Mouse (Mus musculus): Measurements from ENCODE around the gene Nrsn2.

Gene Nrsn2

GRCm38 (mm10) chr2:152392786-152393185, 16.3 kb upstream of the Nrsn2 start:
- DNase-seq (ENCODE audit: low read depth, low spot score), result peak; percentile 50

DNA sequence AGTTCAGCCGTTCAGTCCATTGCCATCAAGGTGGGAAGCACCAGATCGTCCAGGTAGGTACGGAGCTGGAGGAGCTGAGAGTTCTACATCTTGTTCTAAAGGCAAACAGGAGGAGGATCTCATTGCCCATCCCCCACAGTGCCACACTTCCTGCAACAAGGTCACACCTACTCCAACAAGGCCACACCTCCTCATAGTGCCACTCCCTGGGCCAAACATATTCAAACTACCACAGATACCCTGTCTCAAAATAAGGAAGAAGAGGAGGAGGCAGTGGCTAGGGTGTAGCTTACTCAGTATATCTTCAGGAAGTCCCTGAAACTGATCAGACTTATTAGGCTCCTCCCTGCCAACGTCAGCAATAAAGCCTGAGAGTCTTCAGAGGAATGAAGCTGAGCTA, 7.8 kb upstream of the Nrsn2 start:
- no peak for DNase-seq (ENCODE audit: low read depth, low spot score)

DNA sequence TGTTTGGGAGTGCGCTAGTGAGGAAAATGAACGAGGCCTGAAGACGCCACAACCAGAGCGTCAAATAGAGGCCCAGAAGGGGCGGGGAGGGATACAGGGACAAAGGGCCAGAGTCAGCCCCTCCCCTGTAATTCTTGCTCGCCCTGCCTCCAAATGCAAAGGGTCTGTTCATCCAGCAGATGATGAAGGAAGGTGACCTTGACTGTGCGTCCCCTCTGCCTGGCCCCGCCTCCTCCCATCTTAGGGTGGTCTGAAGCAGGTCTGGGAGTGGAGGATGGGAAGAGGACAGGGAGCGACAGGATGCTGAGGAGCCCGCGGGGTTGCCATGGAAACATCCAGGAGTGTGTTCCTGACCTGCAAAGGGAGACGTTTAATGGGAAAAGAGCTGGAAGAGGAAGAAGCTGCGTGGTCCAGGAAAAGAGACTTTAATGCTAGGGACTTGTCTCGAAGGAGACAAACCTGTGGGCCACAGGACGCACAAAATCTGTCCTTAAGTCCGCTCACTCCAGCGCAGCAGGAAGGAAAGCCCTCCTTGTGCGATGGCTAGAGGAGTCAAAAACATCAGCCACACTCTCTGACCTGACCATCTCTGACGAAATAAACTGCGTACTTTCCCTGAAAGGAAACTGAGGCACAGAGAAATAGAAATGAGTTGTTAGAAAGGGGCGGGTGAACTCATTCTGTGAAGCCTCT, 640 bp downstream of the Nrsn2 start:
- no peak for DNase-seq (ENCODE audit: low read depth, low spot score)

- no peak for DNase-seq (ENCODE audit: low read depth, low spot score)
Measured at GRCm38 (mm10) chr2:152373547-152373946, 2.9 kb downstream of the Nrsn2 start.

DNA sequence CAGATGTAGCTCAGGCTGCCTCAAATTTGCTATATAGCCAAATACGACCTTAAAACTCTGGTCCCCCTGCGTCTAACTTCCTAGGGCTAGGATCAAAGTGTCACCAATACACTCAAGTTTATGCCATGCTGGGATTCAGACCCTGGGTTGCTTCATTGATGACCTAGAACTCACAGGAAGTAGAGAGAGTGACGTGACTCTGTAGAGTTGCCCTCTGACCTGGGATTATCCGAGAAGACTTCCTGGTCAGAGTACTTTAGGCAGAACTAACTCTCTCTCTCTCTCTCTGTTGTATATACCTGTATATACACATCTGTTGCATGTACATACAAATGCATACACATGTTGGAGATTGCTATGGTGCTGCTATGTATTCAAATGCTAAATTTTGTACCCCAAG, 3.8 kb downstream of the Nrsn2 start:
- no peak for DNase-seq (ENCODE audit: low read depth, low spot score)

- no peak for DNase-seq (ENCODE audit: low read depth, low spot score)
Measured at GRCm38 (mm10) chr2:152372104-152372503, 4.3 kb downstream of the Nrsn2 start.

- DNase-seq (ENCODE audit: low read depth, low spot score), result peak; percentile 74
Measured at GRCm38 (mm10) chr2:152368532-152369140, 7.8 kb downstream of the Nrsn2 start.

GRCm38 (mm10) chr2:152367917-152368316, 8.5 kb downstream of the Nrsn2 start:
- DNase-seq (ENCODE audit: low read depth, low spot score), result no peak

DNA sequence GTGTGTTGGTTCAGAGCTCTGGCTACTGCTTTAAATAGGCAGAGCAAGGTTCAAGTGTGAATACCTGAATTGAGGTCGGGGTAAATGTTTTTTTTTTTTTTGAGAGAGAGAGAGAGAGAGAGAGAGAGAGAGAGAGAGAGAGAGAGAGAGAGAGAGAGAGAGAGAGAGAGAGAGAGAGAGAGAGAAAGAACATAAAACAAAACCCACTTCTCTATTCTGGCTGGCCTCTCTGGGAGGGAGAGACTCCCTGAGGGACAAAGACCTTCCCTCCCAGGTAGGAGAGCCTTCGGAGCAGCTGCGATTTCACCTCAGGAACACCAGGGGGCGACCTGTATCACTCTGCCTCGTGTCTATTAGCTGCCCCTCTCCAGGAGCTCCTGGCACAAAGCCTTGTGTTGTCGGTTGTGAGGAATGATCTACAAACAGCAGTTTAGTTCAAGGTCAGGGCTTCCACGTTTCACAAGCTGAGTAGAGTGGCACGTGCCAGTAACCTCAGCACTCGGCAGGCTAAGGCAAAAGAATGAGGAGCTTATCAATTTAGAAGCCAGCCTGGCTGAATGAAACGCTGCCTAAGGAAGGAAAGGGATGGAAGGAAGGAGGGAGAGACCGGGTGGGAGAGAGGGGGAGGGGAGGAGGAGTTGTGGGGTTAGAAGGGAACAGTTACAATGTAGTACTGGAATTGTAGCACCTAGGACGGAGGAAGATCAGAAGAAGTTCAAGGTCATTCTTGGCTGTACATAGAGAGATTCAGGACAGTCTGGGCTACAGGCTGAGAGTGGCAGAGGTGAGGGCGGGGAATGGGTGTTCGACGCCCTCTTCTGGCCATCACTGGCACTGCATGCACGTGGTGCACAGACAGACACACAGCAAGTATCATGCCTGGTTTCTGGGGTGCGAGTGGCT, 12.9 kb downstream of the Nrsn2 start:
- DNase-seq (ENCODE audit: low read depth, low spot score), result peak; percentile 82

GRCm38 (mm10) chr2:152361193-152361592, 15.2 kb downstream of the Nrsn2 start:
- no peak for DNase-seq (ENCODE audit: low read depth, low spot score)

- DNase-seq (ENCODE audit: low read depth, low spot score), result no peak
Measured at GRCm38 (mm10) chr2:152360271-152360775, 16.1 kb downstream of the Nrsn2 start.

DNA sequence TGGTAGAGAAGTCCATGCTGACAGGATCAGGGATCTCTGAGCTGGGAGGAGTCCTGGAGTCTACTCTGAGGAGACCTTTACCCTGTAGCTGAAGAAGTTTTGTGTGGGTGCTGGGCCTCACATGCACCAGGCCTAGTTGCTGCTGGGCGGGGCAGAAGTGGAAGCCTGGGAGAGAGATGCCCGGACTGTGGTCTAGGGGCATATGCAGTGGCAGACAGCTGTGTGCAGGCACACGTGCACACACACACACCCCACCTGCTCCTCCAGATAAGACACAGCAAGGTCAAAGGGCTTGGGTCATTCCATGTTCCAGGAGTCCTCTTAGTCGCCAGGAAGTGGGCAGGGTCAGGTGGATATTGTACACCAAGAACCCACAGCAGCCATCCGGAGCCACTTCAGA, 16.8 kb downstream of the Nrsn2 start:
- no peak for DNase-seq (ENCODE audit: low read depth, low spot score)

DNA sequence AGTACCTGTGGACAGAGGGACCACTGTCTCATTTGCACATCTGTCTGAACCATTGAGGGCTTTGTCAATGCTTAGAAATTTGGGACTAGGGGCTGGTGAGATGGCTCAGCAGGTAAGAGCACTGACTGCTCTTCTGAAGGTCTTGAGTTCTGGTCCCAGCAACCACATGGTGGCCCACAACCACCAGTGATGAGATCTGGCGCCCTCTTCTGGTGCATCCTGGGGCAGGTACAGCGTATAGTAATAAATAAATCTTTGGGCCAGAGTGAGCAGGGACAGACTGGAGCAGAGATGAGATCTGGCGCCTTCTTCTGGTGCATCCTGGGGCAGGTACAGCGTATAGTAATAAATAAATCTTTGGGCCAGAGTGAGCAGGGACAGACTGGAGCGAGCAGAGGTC, 17.5 kb downstream of the Nrsn2 start:
- peak; percentile 39 for DNase-seq (ENCODE audit: low read depth, low spot score)

GRCm38 (mm10) chr2:152357254-152357653, 19.2 kb downstream of the Nrsn2 start:
- DNase-seq (ENCODE audit: low read depth, low spot score), result no peak

DNA sequence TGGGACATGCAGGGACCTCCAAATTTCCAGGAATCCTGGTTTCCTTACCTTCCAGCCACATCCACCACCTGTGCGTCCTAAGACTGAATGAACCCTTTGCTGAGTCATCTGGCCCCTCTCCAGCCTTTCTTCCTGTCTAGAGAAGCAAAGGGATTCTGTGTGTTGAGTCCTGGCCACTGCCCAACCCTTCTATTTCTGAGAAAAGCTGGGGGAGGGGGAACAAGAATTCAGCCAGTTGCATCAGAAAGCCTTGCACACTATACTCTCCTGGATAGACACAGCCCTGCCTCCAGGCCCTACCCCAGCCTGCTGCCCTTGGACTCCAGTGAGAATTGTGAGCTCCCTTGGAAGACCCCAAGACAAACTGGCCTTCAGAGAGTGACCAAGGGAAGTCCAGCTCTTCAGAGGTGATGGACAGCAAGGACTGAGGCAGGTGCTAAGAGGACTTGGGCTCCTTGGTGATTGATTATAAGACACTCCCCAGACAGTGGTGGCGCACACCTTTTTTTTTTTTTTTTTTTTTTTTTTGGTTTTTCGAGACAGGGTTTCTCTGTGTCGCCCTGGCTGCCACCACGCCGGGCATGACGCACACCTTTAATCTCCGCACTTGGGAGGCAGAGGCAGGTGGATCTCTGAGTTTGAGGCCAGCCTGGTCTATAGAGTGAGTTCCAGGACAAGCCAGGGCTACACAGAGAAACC, 26.4 kb downstream of the Nrsn2 start:
- DNase-seq (ENCODE audit: low read depth, low spot score), result no peak

GRCm38 (mm10) chr2:152349205-152349604, 27.2 kb downstream of the Nrsn2 start:
- DNase-seq (ENCODE audit: low read depth, low spot score), result no peak

DNA sequence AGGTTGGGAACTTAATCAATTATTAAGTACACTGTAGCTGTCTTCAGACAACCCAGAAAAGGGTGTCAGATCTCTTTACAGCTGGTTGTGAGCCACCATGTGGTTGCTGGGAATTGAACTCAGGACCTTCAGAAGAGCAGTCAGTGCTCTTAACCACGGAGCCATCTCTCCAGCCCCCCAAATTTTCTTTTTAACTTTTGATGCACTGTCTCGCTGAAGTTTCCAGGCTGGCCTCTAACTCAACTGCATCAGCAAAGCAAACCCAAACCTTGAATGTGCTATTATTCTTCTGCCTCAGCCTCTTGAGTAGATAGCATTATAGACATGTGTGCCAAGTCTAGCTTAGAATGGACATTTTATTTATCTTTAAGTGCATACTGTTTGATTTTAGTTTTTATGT, 28.7 kb downstream of the Nrsn2 start:
- no peak for DNase-seq (ENCODE audit: low read depth, low spot score)

GRCm38 (mm10) chr2:152346776-152347465, 29.5 kb downstream of the Nrsn2 start:
- no peak for DNase-seq (ENCODE audit: low read depth, low spot score)

GRCm38 (mm10) chr2:152345393-152345792, 31.0 kb downstream of the Nrsn2 start:
- no peak for DNase-seq (ENCODE audit: low read depth, low spot score)

- no peak for DNase-seq (ENCODE audit: low read depth, low spot score)
Measured at GRCm38 (mm10) chr2:152344909-152345308, 31.5 kb downstream of the Nrsn2 start.

DNA sequence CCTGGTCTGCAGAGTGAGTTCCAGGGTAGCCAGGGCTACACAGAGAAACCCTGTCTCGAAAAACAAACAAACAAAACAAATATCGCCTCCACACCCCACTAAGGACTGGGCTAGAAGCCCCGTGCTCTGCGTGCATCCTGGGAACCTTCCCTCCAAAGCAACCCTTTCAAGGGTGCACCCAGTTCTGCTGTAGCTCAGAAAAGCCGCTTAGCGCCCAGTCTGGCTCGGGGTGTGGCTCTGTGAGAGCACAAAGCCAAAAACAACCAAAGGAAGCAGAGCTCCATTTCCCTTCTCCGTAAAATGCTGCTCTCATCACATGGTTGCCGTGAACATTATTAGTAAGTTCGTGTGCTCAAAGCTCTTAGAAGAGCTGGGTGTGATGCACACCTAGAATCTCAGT, 32.1 kb downstream of the Nrsn2 start:
- DNase-seq (ENCODE audit: low read depth, low spot score), result no peak

Data from A20 (cell line).